Mouse (Mus musculus): Measurements from ENCODE around the gene Mylip. TPM values are rescaled to one million over a fixed set of nuclear protein-coding genes. Genes with fewer than 3 reads are reported as not detected.

Mylip gene
- polyA plus RNA-seq, 1 experiment from 2014 or later = 8.4 TPM

DNA sequence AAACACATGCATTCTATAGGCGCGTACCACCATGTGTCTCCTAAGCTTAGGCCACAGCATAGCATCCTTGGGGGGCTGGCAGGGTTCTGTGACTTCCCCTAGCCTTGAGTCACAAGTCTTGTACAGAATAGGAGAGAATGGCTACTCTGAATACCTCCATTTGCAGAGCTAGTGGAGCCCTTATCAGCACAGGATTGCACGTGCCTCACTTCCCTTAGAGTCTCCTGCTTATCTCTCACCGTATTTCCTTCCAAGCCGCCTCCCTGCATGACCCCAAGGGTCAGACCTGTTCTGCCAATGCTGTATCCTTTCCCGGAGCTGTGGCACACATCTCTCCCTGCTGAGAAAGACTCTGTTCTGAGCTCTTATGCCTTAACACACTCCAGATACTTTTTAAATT lies 17.2 kb downstream of the Mylip start:
- Histone ChIP-seq H3K9me3 (replicated peaks) (no peaks in the 10 kb centered on the region), H3K4me2 (no peak overlapping the region), H3K4me3 (replicated peaks) (no peak overlapping the region), H3K27ac (replicated peaks) (no peak overlapping the region), H3K4me1 (no peaks in the 10 kb centered on the region), H3K27me3 (replicated peaks) (no peaks in the 10 kb centered on the region), H3K36me3 (peaks cover 52% of the 10 kb centered on the region), H3K9ac (replicated peaks) (no peak overlapping the region)
- no peak for ATAC-seq (ENCODE audit: low FRiP score)
- WGBS = 85% methylated on average over 6 of the region's 6 CpGs

DNA sequence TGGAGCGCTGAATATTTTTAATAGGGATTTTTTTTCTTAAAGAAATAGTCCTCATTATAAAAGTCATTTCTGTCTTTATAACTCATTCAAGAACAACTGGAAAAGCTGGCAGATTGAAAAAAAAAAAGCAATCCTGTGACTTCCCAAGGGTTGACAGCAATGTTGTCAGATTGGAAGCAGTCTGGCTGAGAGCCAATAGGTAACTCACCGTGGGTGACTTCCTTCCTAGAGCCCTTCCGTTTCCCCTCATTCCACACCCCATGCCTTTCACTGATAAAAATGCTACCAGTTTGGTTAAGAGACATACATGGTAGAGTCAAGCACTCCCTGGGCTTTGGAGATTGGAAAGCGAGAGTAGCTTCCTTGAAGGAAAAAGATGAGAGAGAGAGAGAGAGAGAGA lies 21.4 kb downstream of the Mylip start:
- peaks cover 51% of the 10 kb centered on the region for H3K36me3 ChIP-seq

DNA sequence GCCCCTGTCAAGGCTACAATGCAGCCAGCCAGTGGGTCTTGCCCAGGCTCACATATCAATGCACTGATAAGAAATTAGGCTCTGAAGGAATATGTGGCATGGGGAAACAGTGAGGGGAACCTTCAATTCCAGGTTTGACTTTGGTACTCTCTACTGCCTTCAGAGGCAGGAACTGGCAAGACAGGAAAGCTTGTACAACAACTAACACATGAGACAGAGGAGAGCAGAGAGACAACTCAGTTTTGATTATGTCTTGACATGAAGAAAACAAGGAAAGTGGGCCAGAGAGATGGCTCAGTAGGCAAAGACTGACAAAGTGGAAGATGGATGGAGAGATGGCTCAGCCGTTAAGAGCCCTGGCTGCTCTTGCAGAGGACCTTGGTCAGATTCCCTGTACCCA lies 23.5 kb downstream of the Mylip start:
- ATAC-seq (ENCODE audit: low FRiP score) = no peak
- H3K4me2 ChIP-seq = no peak overlapping the region
- H3K27me3 ChIP-seq (replicated peaks) = no peaks in the 10 kb centered on the region
- peaks cover 12% of the 10 kb centered on the region for H3K4me1 ChIP-seq
- no peak overlapping the region for H3K27ac ChIP-seq (replicated peaks)
- 88% methylated on average over 1 of the region's 1 CpGs for WGBS
- peaks cover 32% of the 10 kb centered on the region for H3K36me3 ChIP-seq
- H3K9me3 ChIP-seq (replicated peaks) = no peaks in the 10 kb centered on the region
- no peak overlapping the region for H3K4me3 ChIP-seq (replicated peaks)
- no peak overlapping the region for H3K9ac ChIP-seq (replicated peaks)

More for the DNA sequence above, 21.4 kb downstream of the Mylip start:
- H3K9ac ChIP-seq (replicated peaks) = no peak overlapping the region
- H3K27ac ChIP-seq (replicated peaks) = no peak overlapping the region
- no peak for ATAC-seq (ENCODE audit: low FRiP score)
- WGBS = 72% methylated on average over 4 of the region's 4 CpGs
- no peaks in the 10 kb centered on the region for H3K9me3 ChIP-seq (replicated peaks)
- no peak overlapping the region for H3K4me2 ChIP-seq
- H3K4me1 ChIP-seq = peaks cover 5% of the 10 kb centered on the region
- H3K27me3 ChIP-seq (replicated peaks) = no peaks in the 10 kb centered on the region
- no peak overlapping the region for H3K4me3 ChIP-seq (replicated peaks)

DNA sequence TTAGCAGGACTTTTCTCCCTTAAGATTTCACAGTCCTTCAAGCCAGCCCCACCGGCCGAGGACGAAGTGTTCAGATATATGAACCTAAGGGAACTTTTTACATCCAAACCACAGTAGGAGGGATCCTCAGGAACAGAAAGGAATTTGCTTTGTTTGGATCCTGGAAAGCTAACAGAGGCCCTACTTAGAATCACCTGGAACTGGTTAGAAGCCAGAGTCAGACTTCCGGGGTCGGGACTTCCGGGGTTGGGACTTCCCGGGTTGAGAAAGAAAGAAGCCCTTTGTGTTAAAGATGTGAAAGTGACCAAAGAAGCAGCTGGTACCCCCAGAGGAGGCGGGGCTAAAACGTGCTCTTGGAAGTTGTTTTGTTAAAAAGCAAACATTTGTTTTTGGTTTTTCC lies 24.5 kb downstream of the Mylip start:
- no peaks in the 10 kb centered on the region for H3K27me3 ChIP-seq (replicated peaks)
- no peak overlapping the region for H3K4me2 ChIP-seq
- ATAC-seq (ENCODE audit: low FRiP score) = no peak
- no peak overlapping the region for H3K27ac ChIP-seq (replicated peaks)
- H3K9me3 ChIP-seq (replicated peaks) = no peaks in the 10 kb centered on the region
- no peak overlapping the region for H3K9ac ChIP-seq (replicated peaks)
- no peak overlapping the region for H3K4me3 ChIP-seq (replicated peaks)
- H3K36me3 ChIP-seq = peaks cover 24% of the 10 kb centered on the region
- H3K4me1 ChIP-seq = peaks cover 20% of the 10 kb centered on the region
- 65% methylated on average over 9 of the region's 9 CpGs for WGBS

DNA sequence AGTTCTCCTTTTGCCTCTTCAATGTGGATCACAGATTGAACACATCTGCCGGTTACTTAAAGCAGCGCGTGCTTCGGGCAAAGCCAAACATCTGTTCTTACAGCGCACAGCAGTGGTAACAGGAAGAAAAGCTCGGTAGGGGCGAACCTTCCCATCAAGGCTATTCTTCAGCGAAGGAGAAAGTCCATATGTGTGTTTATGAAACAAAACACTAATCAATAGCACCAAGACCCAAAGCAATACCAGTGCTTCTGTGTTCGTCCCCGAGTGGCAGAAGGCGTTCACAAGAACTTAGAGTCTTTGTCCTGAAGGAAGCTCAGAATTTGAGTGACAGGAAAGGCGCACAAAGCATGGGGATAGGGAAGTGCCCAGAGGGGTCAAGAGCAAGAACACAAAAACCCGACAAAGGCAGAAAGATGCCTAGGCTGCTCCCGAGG lies 27.1 kb downstream of the Mylip start:
- H3K27me3 ChIP-seq (replicated peaks) = no peaks in the 10 kb centered on the region
- peaks cover 11% of the 10 kb centered on the region for H3K36me3 ChIP-seq
- H3K9ac ChIP-seq (replicated peaks) = no peak overlapping the region
- H3K4me1 ChIP-seq = peaks cover 25% of the 10 kb centered on the region
- no peak overlapping the region for H3K4me3 ChIP-seq (replicated peaks)
- H3K27ac ChIP-seq (replicated peaks) = no peak overlapping the region
- WGBS = 41% methylated on average over 14 of the region's 14 CpGs
- ATAC-seq (ENCODE audit: low FRiP score) = no peak
- peak overlapping the region; percentile 20; the same call in 1 of the 2 replicates for H3K4me2 ChIP-seq
- H3K9me3 ChIP-seq (replicated peaks) = no peaks in the 10 kb centered on the region

DNA sequence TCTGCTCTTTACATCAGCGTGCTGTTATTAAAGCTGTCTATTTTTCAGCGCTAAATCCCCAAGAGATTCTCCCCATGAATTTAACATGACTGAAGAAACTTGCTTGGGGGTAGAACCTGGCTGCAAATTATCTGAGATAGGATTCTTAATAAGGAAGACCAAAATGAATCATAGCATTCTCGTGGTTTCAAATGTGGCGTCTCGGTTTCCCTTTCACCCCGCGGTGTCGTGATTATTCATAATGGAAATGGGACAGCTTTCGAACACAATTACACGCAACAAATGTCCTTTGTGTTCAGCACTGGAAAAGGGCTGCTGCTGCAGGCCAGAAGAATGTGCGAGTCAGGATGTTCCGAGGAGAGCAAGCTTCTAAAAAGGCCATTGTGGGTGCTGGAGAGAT lies 29.4 kb downstream of the Mylip start:
- WGBS = 21% methylated on average over 12 of the region's 12 CpGs
- H3K4me1 ChIP-seq = peaks cover 34% of the 10 kb centered on the region
- no peaks in the 10 kb centered on the region for H3K9me3 ChIP-seq (replicated peaks)
- no peak overlapping the region for H3K9ac ChIP-seq (replicated peaks)
- ATAC-seq (ENCODE audit: low FRiP score) = no peak
- no peaks in the 10 kb centered on the region for H3K27me3 ChIP-seq (replicated peaks)
- H3K36me3 ChIP-seq = no peaks in the 10 kb centered on the region
- no peak overlapping the region for H3K4me3 ChIP-seq (replicated peaks)
- H3K4me2 ChIP-seq = peak overlapping the region; percentile 20; the same call in 1 of the 2 replicates
- H3K27ac ChIP-seq (replicated peaks) = no peak overlapping the region

DNA sequence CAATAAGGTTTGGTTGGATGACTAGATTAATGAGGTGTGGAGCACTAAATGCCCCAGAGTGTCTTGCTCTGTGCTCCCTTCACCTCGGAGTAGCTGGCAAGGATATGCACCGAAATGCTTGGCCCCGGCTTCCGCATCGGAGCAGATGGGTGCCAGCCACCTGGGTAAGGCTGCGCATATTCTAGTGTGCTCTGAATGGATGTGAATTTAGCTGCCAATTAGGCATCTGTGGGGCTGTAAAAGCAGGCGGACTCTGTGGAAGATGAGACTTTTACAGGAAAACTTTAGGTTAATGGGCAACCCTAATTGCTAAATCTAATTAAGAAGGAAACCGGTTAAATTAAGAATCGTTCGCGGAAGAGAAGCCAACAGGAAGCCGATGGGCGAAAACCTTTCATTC lies 32.7 kb downstream of the Mylip start:
- ATAC-seq (ENCODE audit: low FRiP score) = no peak
- Histone ChIP-seq H3K27ac (replicated peaks) (no peak overlapping the region), H3K9me3 (replicated peaks) (no peaks in the 10 kb centered on the region), H3K27me3 (replicated peaks) (no peaks in the 10 kb centered on the region), H3K4me3 (replicated peaks) (no peak overlapping the region), H3K4me1 (peaks cover 21% of the 10 kb centered on the region; the same call in 1 of the 2 replicates), H3K36me3 (no peaks in the 10 kb centered on the region), H3K4me2 (no peak overlapping the region), H3K9ac (replicated peaks) (no peak overlapping the region)
- WGBS = 37% methylated on average over 13 of the region's 13 CpGs

DNA sequence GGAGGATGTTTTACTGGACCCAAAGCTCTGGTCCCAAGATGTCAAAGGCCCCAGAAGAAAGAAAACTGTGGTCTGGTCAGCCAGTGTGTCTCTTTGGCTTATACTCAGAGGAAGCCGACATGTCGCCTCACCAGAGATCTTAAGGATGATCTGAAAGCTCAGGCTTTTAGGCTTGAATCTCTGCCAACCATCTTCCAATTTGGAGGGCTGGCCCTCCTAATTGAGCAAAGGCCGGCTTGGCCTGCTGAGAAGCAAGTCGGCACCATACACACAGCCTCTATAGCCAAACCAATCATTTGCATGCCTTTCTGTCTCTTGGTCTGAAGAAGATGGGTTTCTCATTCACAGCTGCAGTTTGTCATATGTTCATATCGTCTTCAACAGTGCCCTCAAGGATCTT lies 33.2 kb downstream of the Mylip start:
- Histone ChIP-seq H3K36me3 (no peaks in the 10 kb centered on the region), H3K9me3 (replicated peaks) (no peaks in the 10 kb centered on the region), H3K4me3 (replicated peaks) (no peak overlapping the region), H3K27me3 (replicated peaks) (no peaks in the 10 kb centered on the region), H3K4me2 (no peak overlapping the region), H3K4me1 (peaks cover 21% of the 10 kb centered on the region; the same call in 1 of the 2 replicates), H3K27ac (replicated peaks) (no peak overlapping the region), H3K9ac (replicated peaks) (no peak overlapping the region)
- WGBS = 72% methylated on average over 5 of the region's 5 CpGs
- ATAC-seq (ENCODE audit: low FRiP score) = no peak

DNA sequence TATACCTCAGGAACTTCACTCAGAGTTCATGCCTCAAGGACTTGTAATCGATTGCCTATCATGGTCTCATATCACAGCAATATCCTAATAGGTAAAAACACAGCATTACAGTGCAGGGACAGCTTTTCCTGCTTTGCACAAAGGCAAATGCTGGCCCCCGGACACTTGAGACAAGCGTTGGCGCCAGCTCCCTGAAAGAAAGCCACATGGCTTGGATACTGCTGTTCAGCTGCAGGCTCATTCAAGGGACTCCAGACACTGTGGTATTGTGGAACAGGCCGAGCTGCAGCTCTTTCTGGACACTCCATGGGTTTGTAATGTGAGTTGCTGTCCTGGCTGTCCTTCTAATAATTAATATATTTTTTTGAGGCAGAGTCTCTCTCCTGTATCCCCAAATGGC lies 34.4 kb downstream of the Mylip start:
- no peak for ATAC-seq (ENCODE audit: low FRiP score)
- WGBS = 83% methylated on average over 5 of the region's 5 CpGs
- Histone ChIP-seq H3K9ac (replicated peaks) (no peak overlapping the region), H3K4me3 (replicated peaks) (no peak overlapping the region), H3K27me3 (replicated peaks) (no peaks in the 10 kb centered on the region), H3K27ac (replicated peaks) (no peak overlapping the region), H3K36me3 (no peaks in the 10 kb centered on the region), H3K4me2 (no peak overlapping the region), H3K9me3 (replicated peaks) (no peaks in the 10 kb centered on the region), H3K4me1 (peaks cover 15% of the 10 kb centered on the region; the same call in 1 of the 2 replicates)

DNA sequence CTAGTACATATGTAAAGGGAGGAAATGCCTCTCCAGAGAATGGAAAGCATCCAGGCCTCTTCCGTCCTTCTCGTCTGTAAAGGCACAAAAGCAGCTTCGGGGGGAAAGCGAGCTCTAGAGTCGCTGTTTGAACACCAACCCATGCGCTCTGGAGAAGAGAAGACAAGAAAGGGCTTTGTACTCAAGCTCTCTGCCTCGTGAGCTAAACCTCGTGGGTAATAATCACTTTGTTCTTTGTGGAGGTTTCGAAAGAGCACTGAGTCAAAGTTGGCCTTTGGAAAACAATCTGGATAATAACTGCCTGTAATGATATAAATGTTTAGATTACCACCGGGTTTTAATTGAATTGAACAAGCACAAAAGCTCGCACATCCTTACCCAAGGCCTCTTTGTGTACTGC lies 39.7 kb downstream of the Mylip start:
- H3K36me3 ChIP-seq = no peaks in the 10 kb centered on the region
- no peak overlapping the region for H3K9ac ChIP-seq (replicated peaks)
- H3K4me2 ChIP-seq = no peak overlapping the region
- no peaks in the 10 kb centered on the region for H3K4me1 ChIP-seq
- H3K27me3 ChIP-seq (replicated peaks) = no peaks in the 10 kb centered on the region
- H3K27ac ChIP-seq (replicated peaks) = no peak overlapping the region
- 56% methylated on average over 11 of the region's 11 CpGs for WGBS
- ATAC-seq (ENCODE audit: low FRiP score) = no peak
- no peaks in the 10 kb centered on the region for H3K9me3 ChIP-seq (replicated peaks)
- H3K4me3 ChIP-seq (replicated peaks) = no peak overlapping the region

DNA sequence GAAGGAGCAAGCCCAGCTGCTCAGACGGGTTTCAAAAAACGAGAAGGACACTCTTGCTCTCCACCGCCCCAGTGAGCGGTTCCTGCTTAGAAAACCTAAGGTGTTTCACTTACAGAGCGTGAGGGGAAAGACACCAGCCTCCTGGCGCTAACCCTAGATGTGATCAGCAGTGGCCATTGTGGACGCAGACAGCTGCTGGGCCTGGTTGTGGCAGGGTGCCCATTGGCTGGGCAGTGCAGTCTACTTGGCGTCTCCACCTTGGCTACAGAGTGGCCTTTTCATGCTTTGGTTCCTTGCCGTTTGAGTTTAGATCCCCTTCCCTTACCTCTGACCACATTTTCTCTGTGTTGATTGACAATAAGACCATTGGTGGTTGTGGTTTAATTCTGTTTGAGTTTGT lies 47.6 kb downstream of the Mylip start:
- Histone ChIP-seq H3K9me3 (replicated peaks) (no peaks in the 10 kb centered on the region), H3K27ac (replicated peaks) (no peak overlapping the region), H3K36me3 (no peaks in the 10 kb centered on the region), H3K4me3 (replicated peaks) (no peak overlapping the region), H3K4me1 (peaks cover 9% of the 10 kb centered on the region), H3K9ac (replicated peaks) (no peak overlapping the region), H3K27me3 (replicated peaks) (no peaks in the 10 kb centered on the region), H3K4me2 (no peak overlapping the region)
- WGBS = 90% methylated on average over 9 of the region's 9 CpGs
- no peak for ATAC-seq (ENCODE audit: low FRiP score)

DNA sequence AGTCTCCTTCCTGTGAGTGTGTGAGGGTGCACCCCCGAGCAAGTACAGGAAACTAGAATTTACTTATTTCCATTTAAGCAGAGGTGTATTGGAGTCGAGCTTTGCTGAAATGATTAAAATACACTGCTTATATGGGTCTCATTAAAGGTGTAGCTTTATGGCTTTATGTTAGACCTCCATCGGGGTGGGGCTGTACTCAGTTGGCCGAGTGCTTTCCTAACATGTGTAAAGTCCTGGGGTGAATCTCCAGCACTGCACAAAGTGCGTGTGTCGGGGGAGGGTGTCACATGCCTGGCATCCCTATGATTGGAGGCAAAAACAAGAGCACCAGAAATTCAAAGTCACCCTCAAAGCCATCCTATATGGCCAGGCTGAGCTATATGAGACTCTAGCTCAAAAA lies 49.3 kb downstream of the Mylip start:
- Histone ChIP-seq H3K4me2 (no peak overlapping the region), H3K4me3 (replicated peaks) (no peak overlapping the region), H3K36me3 (no peaks in the 10 kb centered on the region), H3K4me1 (peaks cover 11% of the 10 kb centered on the region), H3K27ac (replicated peaks) (no peak overlapping the region), H3K9ac (replicated peaks) (no peak overlapping the region), H3K27me3 (replicated peaks) (no peaks in the 10 kb centered on the region), H3K9me3 (replicated peaks) (no peaks in the 10 kb centered on the region)
- ATAC-seq (ENCODE audit: low FRiP score) = no peak
- 89% methylated on average over 6 of the region's 6 CpGs for WGBS

DNA sequence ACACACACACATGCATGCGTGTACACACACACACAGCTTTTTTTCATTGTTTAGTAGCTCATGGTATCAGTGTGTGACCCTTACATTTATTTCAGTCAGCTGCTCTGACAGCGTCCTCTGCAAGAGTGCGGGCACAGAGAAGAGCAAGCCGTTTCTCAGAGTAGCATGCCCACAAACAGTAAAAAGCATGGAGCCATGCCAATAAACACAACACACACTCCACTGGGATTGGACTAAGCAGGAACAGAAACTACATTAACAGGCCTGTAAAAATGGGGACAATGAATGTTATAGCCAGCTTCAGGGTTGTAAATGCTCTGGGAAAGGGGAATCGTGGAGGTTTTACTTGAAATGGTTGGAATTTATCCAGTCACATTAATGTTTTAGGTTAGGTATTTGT lies 50.7 kb downstream of the Mylip start:
- H3K9me3 ChIP-seq (replicated peaks) = no peaks in the 10 kb centered on the region
- 38% methylated on average over 5 of the region's 5 CpGs for WGBS
- H3K9ac ChIP-seq (replicated peaks) = no peak overlapping the region
- H3K4me1 ChIP-seq = peaks cover 14% of the 10 kb centered on the region
- H3K36me3 ChIP-seq = no peaks in the 10 kb centered on the region
- no peaks in the 10 kb centered on the region for H3K27me3 ChIP-seq (replicated peaks)
- ATAC-seq (ENCODE audit: low FRiP score) = 0 out of 2 replicates have a peak, but pooled peaks have one; percentile 45
- no peak overlapping the region for H3K27ac ChIP-seq (replicated peaks)
- H3K4me2 ChIP-seq = no peak overlapping the region
- H3K4me3 ChIP-seq (replicated peaks) = no peak overlapping the region
